Mouse (Mus musculus) common myeloid progenitor, adult 5-6 weeks (primary cell): ENCODE measurements around the gene St6galnac5. TPM values are rescaled to one million over a fixed set of nuclear protein-coding genes. Genes with fewer than 3 reads are reported as not detected.
"Not testable (repeated sequence)": the region's sequence is repeated elsewhere in the genome, so short reads cannot be mapped to it uniquely, and the experiment has no call there.

ENCODE experiments used
- ATAC-seq: replicated peaks from 2 replicates; pipeline ENCODE4 v1.8.0; 2016; ENCODE audit warnings: low read depth, mild to moderate bottlenecking, moderate TSS enrichment, inconsistent platforms; ENCODE audit not compliant: poor library complexity, severe bottlenecking
- total RNA-seq: library from RNA; stranded (forward); fragments of 200-1000, 187-1606 nt; gene quantifications from 2 replicates; pipeline ENCODE4 v1.2.3, GENCODE M21; 2017

Gene St6galnac5
- total RNA-seq, 1 experiment from 2014 or later, result not detected

GRCm38 (mm10) chr3:152820406-152820805 is 161.6 kb downstream of the St6galnac5 start:
- 0 out of 2 replicates have a peak, but pooled peaks have one; percentile 20 for ATAC-seq

DNA sequence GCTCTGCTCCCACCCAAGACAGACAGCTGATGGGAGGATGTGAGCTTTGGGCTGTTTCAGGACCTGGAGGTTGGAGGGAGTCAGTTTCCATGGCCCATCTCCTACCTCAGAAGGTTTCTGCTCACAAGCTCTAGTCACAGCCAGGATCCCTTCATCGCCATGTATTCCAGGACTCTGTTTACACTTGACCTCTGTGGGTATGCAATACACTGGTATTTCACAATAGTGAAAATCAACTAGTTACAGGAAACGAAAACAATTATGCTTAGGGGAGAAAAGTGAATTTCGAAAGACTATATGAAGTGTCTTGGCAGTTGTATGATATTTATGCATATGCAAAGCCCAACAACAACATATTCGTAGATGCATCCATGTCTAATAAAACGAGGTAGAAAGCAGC is 166.9 kb downstream of the St6galnac5 start:
- ATAC-seq, result no peak

GRCm38 (mm10) chr3:152813905-152814304 is 168.1 kb downstream of the St6galnac5 start:
- peak; percentile 60; the same call in 1 of the 2 replicates for ATAC-seq

DNA sequence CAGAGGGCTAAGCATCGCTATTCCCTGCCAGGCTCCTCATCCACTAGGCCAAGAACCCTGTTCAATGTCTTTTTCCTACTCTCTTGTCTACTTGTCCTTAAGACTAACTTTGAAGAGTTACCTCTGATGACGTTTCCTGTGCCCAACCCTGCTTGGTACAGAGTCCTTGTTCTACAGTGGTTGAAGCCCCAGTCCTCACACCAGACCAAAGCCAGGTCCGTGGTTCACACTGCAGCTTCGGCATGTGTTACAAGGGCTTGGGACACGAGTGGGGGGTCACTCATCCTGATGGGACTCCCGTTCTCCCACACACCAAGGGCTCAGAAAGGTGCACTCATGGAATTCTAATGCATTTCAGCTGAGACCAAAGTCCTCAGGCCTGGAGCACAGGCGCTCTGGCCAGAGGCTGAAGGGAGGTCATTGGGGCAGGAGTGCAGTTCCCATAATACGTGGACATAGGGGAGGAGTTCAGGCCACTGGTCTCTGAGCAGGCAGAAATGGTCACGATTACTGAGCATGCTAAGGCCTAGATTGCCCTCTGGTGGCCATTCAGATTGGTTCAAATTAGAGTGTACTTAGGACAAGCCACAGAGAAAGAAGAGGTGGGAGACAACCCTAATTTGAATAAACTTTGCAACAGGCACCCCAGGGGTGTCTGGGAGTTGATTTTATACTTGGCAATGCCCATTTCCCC is 182.2 kb downstream of the St6galnac5 start:
- peak; percentile 63 for ATAC-seq

DNA sequence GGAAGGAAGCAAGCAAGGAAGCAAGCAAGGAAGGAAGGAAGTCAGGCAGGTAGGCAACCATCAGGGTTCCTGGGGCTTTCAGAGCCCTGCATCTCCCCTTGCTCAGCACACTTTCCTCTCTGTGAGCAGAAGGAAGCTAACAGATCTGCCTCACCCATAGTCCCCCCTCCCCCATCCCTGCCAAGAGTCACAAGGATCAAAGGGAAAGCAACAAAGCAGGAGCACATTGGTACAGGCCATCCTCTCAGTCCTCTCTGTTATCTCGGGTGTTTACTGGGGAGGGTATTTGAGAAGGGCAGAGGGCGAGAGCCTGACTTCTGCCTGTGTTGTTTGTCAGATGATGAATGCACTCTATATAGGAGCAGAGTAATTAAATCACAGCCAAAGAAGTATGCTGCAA is 184.7 kb downstream of the St6galnac5 start:
- no peak for ATAC-seq

DNA sequence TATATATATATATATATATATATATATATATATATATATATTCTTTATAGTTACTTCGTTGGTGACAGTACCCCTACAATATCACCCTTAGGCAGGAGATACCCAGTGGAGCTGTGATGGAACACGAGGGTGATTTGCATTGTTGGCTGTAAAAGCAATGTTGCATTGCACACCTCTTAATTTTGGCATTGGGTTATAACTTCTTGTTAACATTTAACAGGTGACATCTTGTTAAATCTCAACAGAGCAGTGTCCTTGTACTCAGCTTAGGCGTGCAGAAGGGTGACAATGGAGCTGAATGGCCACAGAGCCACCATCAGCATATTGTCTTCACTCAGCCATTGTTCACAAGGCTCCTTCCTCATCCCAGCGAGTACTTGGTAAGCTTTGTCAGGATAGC is 185.8 kb downstream of the St6galnac5 start:
- no peak for ATAC-seq

- ATAC-seq, result no peak
Measured at GRCm38 (mm10) chr3:152793006-152793405, 189.0 kb downstream of the St6galnac5 start.

- ATAC-seq, result peak; percentile 29; the same call in 1 of the 2 replicates
Measured at GRCm38 (mm10) chr3:152792601-152793000, 189.4 kb downstream of the St6galnac5 start.

DNA sequence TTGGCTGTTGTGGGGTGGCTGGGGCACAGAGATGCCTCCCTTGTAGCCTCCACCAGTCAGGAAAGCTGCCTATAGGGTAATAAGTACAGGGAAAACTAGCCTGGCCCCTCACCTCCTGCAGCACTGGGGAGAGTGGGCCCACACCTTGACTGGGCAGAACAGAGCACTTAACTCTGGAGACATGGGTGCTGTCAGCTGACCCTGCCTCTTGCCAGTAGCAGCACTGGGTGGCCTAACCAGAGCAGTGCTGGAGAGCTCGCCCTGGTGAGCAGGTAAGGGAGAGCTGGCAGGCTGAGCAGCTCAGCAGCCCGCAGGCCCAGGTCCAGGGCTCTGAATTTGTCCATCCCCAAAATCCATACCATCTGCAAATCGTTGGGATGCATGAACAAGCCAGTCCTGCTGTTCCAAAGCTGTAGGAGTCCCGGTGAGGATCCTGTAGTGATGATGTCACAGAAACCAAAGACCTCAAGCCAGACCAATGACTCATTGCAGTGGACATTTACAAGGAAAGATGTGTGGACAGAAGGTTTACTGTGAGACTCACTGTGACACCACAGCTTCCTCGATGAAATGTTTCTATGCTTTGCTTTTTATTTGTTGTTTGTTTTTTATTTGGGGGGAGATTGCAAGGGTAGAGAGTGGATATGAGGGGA is 193.6 kb downstream of the St6galnac5 start:
- ATAC-seq, result not testable (repeated sequence)

- not testable (repeated sequence) for ATAC-seq
Measured at GRCm38 (mm10) chr3:152784353-152784752, 197.7 kb downstream of the St6galnac5 start.

DNA sequence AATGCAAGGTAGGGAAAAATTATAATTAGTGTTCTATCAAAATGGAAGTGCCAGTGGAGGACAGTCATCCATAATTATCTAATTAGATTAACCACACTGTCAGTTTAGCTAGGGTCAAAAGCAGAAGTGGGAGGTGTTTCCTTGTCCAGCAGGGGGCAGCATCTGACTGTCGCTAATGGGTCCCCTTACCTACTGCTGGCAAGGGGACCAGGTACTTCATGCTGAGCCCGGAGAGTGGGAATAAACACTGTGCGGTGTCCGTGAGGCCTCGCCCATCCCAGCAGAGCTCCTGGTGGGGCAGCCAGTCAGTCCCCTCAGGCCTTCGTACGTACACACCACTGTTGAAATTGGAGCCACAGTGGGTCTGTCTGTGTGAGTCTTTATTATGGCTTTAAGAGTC is 198.3 kb downstream of the St6galnac5 start:
- ATAC-seq, result peak; percentile 98

- ATAC-seq, result no peak
Measured at GRCm38 (mm10) chr3:152779819-152780218, 202.2 kb downstream of the St6galnac5 start.

DNA sequence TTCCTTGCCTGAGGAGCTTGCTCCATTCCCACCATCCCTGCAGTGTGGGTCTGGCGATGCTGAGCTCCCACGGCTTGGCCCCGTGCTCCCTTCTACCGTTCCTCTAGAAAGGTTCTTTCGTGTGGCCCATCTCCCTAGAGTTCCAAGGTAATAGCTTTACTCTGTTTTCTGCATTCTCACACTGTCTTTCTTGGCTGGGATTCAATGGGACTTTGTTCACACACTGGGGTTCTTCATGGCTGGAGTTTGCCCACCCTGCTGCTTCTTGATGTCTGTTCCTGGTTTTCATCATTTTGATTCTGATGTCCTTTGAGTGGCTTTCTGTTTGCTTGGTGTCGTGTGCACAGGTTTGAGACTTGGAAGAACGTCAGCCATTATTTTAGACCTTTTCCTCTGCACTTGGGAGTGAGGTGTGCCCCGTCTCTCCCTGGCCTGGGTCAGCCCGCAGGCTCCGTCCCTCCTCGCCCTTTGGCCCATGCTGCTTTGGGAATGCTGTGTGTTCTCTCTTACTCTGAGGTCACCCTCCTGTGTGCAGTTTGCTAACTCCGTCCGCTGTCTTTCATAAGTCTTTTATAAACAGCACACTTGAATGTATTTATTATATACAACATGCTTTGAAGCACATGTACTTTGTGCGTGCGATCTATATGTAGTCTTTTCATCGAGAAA is 205.0 kb downstream of the St6galnac5 start:
- ATAC-seq, result no peak

DNA sequence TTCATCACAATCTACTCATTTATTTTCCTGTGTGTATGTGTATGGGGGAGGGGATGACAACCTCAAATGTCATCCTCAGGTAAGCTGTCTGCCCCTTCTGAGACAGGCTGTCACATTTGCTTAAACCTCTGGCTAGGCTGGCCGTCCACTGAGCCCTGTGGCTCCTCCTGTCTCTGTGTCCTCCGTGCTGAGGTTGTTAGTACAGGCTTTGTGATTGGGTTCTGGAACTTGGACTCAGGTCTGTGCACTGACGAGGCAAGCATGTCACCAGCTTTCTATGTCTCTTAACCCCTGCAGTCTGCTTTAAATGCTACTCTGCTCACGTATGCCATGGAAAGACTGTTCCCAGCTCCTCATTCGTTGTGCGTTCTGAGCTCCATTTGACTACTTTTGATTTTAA is 205.7 kb downstream of the St6galnac5 start:
- ATAC-seq, result no peak

DNA sequence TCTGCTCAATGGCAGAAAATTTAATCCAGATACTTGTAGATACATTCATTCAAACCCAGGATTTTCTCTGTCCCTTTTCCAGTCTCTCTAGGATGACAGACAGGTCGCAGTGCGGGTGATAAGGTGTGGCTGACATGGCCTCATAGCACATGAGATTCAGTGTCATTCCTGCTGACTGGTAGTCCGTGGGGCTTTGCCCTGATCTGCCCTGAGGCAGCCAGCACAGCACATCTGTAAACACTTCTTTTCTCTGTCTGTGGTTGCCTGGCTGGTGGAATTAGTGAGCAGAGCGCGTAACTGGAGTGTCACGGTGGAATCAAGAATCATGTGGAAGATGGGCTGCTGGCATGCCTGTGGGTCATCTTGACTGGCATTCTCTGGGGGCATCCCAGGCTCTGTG is 212.0 kb downstream of the St6galnac5 start:
- ATAC-seq, result no peak

DNA sequence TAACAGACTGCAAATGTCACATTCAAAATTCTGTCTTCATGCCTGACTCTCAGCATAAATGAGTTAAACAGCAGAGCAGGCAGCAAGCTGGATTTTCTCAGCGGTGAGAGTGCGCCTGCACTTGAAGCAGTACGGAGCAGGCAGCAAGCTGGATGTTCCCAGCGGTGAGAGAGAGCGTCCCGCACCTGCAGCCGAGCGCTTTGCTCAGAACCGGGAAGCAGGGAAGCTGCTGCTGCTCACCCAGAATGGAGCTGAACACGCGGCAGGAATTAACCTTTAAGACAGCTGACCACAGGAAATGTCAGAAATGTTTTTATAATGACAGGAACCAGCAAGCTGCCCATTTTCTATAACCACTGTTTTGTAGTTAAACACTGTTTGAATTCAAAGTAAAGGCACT is 214.6 kb downstream of the St6galnac5 start:
- ATAC-seq, result no peak
